Comparison of ENCODE assay signal across 17 mouse cellular contexts in the genomic region with DNA sequence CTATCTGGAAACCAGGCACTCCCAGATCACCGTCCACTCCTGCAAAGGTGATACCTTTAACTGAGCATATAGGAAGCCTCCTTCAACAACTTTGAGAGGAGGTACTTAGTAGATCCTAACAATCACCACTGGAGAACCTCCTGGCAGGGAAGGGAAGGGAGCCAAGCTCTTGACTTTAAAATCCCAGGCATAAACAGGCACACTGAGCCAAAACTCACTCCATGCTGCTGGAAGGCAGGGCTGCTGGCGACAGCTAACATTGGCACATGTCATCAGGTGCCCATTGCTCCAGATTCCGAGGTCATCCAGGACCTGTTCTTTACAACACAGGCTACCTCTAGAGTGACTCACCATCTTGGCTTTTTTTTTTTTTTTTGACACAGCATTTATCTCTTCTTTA.
"Had no signal": no experiment of that assay in that cellular context is flagged by ENCODE, and none has a peak within 500 bp of the region (broad histone marks: within the 10 kb centered on the region; RNA-seq: fewer than 3 reads in every experiment).

No protein-coding gene starts in this region.

- H3K4me3 ChIP-seq: lung, embryonic 15.5 days; megakaryocyte, embryonic 14.5 days; midbrain, embryonic 13.5 days; midbrain, embryonic 15.5 days; neural tube, embryonic 12.5 days; stomach, embryonic 15.5 days had no signal

- ATAC-seq: lung, postnatal 0 days; midbrain, embryonic 13.5 days; midbrain, embryonic 15.5 days had no signal

- H3K27ac ChIP-seq: lung, embryonic 15.5 days; macrophage; midbrain, embryonic 13.5 days; midbrain, embryonic 15.5 days; neural tube, embryonic 12.5 days; stomach, embryonic 15.5 days; stomach, postnatal 0 days had no signal

- H3K4me1 ChIP-seq: stomach, embryonic 15.5 days had no signal

- H3K4me2 ChIP-seq: lung, embryonic 15.5 days; midbrain, embryonic 11.5 days; midbrain, embryonic 13.5 days; midbrain, embryonic 15.5 days; neural tube, embryonic 12.5 days; stomach, embryonic 15.5 days had no signal

- DNase-seq: lung, adult 2 months; lung, postnatal 14 days; lung, postnatal 36 days; right cerebral cortex, postnatal 14 days; thymus, adult 2 months; thymus, postnatal 25 days; thymus, postnatal 4 days had no signal

- H3K36me3 ChIP-seq: lung, embryonic 15.5 days; midbrain, embryonic 13.5 days; midbrain, embryonic 15.5 days; neural tube, embryonic 12.5 days; stomach, embryonic 15.5 days had no signal

- H3K9ac ChIP-seq: lung, embryonic 15.5 days; midbrain, embryonic 13.5 days; midbrain, embryonic 15.5 days; neural tube, embryonic 12.5 days; stomach, embryonic 15.5 days had no signal

- H3K9me3 ChIP-seq: lung, embryonic 15.5 days; megakaryocyte, embryonic 14.5 days; midbrain, embryonic 13.5 days; midbrain, embryonic 15.5 days; neural tube, embryonic 12.5 days; stomach, embryonic 15.5 days had no signal

- H3K27me3 ChIP-seq: neural tube, embryonic 12.5 days; stomach, embryonic 15.5 days had no signal
